Mouse (Mus musculus) forebrain, embryonic 16.5 days (tissue): ENCODE measurements at regions not wholly inside any gene's neighbourhood (a gene's known extent, or its start where the extent isn't known, plus 50 kb on each side); places are given as distances from the start of the nearest gene placed in this dataset.

Experiments
- ATAC-seq: fragments of 200-750 bp; cut with Nextera tagmentation; 2 replicates; pipeline ENCODE4 v1.8.0; 2017; ENCODE audit warnings: mild to moderate bottlenecking, moderate library complexity
- H3K27ac ChIP-seq: fragments of 300-500 bp; sonication (generic); 2 replicates; pipeline ENCODE4 v1.5.1; 2014; ENCODE audit warnings: low read length, control low read depth
- H3K27me3 ChIP-seq: fragments of 300-500 bp; sonication (generic); replicated peaks from 2 replicates; pipeline ENCODE4 v1.6.1; 2014; ENCODE audit warnings: low read length; ENCODE audit not compliant: control insufficient read depth, insufficient read depth
- H3K36me3 ChIP-seq: fragments of 300-500 bp; sonication (generic); 2 replicates; pipeline ENCODE4 v1.6.1; 2014; ENCODE audit not compliant: control insufficient read depth, insufficient read depth
- H3K4me1 ChIP-seq: fragments of 300-500 bp; sonication (generic); replicated peaks from 2 replicates; pipeline ENCODE4 v1.6.1; 2014; ENCODE audit warnings: low read length; ENCODE audit not compliant: control insufficient read depth, insufficient read depth
- H3K4me2 ChIP-seq: fragments of 300-500 bp; sonication (generic); 2 replicates; pipeline ENCODE4 v1.6.1; 2014; ENCODE audit warnings: mild to moderate bottlenecking, low read length, control low read depth
- H3K4me3 ChIP-seq: fragments of 300-500 bp; sonication (generic); replicated peaks from 2 replicates; pipeline ENCODE4 v1.5.1; 2014; ENCODE audit warnings: mild to moderate bottlenecking, low read length, control low read depth
- H3K9ac ChIP-seq: fragments of 300-500 bp; sonication (generic); replicated peaks from 2 replicates; pipeline ENCODE4 v1.6.1; 2014; ENCODE audit warnings: low read depth, low read length, control low read depth
- H3K9me3 ChIP-seq: fragments of 300-500 bp; sonication (generic); 2 replicates; pipeline ENCODE4 v1.6.1; 2016; ENCODE audit warnings: low read length; ENCODE audit not compliant: control insufficient read depth
- WGBS: fragments of 180-500 bp; shearing (Covaris S2); extraction: QIAGEN DNeasy Blood & Tissue Kit; methylation state at CpG from one replicate; pipeline ENCODE4 v1.1.7; 2014; 5-methylcytosine and 5-hydroxymethylcytosine counted together

DNA sequence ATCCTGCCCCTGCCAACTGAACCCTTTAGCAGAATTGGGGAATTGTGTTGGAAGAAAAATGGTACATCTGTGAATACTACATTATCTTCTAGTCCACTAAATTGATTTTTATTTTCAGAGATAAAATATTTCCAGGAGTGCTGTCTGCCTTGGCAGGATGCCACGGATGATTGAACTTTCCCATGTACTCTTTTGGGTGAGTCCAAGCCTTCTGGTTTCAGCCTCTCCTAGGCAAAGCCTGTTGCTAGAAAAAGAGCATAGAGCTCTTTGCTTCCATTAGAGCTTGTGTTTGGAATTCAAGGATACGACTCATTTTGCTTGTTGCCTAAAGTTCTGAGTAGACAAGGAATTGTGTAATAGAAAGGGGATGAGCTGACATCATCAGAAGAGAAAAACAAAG is 696.8 kb downstream of the Tmem114 start:
- Histone ChIP-seq H3K36me3 (no peaks in the 10 kb centered on the region), H3K4me2 (no peak overlapping the region), H3K4me3 (no peak overlapping the region), H3K27ac (no peak overlapping the region), H3K9me3 (no peaks in the 10 kb centered on the region), H3K4me1 (no peaks in the 10 kb centered on the region), H3K9ac (no peak overlapping the region), H3K27me3 (no peaks in the 10 kb centered on the region)
- ATAC-seq: no peak
- 74% methylated on average over 2 of the region's 2 CpGs for WGBS

GRCm38 (mm10) chr16:7725225-7725624 is 699.7 kb downstream of the Tmem114 start:
- Histone ChIP-seq H3K4me3 (no peak overlapping the region), H3K27ac (no peak overlapping the region), H3K27me3 (no peaks in the 10 kb centered on the region), H3K4me1 (no peaks in the 10 kb centered on the region), H3K36me3 (no peaks in the 10 kb centered on the region), H3K4me2 (no peak overlapping the region), H3K9me3 (no peaks in the 10 kb centered on the region), H3K9ac (no peak overlapping the region)
- no peak for ATAC-seq
- 88% methylated on average over 1 of the region's 1 CpGs for WGBS

DNA sequence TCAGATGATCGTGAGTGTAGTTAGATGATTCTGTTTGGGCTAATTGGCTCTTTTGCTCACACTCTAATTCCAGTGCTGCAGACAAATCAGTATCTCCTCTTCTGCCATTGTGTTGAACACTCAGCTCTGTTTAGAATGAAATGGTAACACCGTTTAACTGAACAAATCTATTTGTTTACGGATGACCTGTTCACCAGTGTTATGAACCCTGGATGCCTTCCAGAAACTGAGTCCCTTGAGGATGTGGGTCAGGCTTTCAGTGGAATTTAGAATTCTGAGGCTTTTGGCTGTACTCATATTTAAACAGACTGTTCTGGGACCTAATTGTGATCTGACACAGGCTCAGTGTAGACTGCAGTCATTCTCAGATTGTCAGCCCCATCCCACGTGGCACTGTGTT is 723.5 kb downstream of the Tmem114 start:
- ATAC-seq: no peak
- no peak overlapping the region for H3K4me2 ChIP-seq
- H3K9ac ChIP-seq: no peak overlapping the region
- H3K27me3 ChIP-seq: no peaks in the 10 kb centered on the region
- no peaks in the 10 kb centered on the region for H3K36me3 ChIP-seq
- no peak overlapping the region for H3K4me3 ChIP-seq
- H3K9me3 ChIP-seq: no peaks in the 10 kb centered on the region
- H3K4me1 ChIP-seq: 0 out of 2 replicates have a peak, but pooled peaks cover 2% of the 10 kb centered on the region
- WGBS: 30% methylated on average over 4 of the region's 4 CpGs
- no peak overlapping the region for H3K27ac ChIP-seq

GRCm38 (mm10) chr16:7685484-7685883 is 739.5 kb downstream of the Tmem114 start:
- Histone ChIP-seq H3K36me3 (no peaks in the 10 kb centered on the region), H3K4me2 (no peak overlapping the region), H3K4me1 (no peaks in the 10 kb centered on the region), H3K4me3 (no peak overlapping the region), H3K9ac (no peak overlapping the region), H3K27ac (no peak overlapping the region), H3K27me3 (no peaks in the 10 kb centered on the region), H3K9me3 (no peaks in the 10 kb centered on the region)
- no peak for ATAC-seq

DNA sequence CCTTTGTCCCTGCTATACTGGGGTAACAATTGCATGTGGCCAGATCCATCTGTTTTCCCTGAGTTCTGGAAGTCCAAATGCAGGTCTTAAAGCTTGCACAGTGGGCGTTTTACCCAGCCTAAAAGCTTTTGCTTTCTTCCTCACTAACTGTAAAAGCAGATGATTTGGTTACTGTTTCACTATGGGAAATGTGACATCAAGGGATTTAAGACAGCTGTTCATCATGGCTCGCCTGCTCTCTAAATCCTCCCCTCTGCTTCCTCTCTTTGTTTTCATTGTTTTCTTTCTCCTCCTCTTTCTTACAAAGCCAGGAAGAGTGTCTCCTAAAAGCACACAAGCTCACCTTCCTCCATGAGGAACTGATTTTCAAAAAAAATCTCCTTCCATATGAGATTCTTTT is 758.8 kb downstream of the Tmem114 start:
- H3K9me3 ChIP-seq: peaks cover 3% of the 10 kb centered on the region; the same call in 1 of the 2 replicates
- no peak overlapping the region for H3K4me3 ChIP-seq
- no peak overlapping the region for H3K4me2 ChIP-seq
- no peak overlapping the region for H3K9ac ChIP-seq
- 27% methylated on average over 2 of the region's 2 CpGs for WGBS
- H3K27me3 ChIP-seq: no peaks in the 10 kb centered on the region
- no peaks in the 10 kb centered on the region for H3K36me3 ChIP-seq
- no peaks in the 10 kb centered on the region for H3K4me1 ChIP-seq
- ATAC-seq: no peak
- no peak overlapping the region for H3K27ac ChIP-seq

- no peak for ATAC-seq
- WGBS: 33% methylated on average over 9 of the region's 9 CpGs
- Histone ChIP-seq H3K36me3 (no peaks in the 10 kb centered on the region), H3K4me3 (no peak overlapping the region), H3K27ac (no peak overlapping the region), H3K9ac (no peak overlapping the region), H3K4me2 (no peak overlapping the region), H3K9me3 (no peaks in the 10 kb centered on the region), H3K27me3 (no peaks in the 10 kb centered on the region), H3K4me1 (no peaks in the 10 kb centered on the region)
Observed at GRCm38 (mm10) chr16:7658133-7658532, 766.8 kb downstream of the Tmem114 start.

GRCm38 (mm10) chr16:7654451-7654850 is 770.5 kb downstream of the Tmem114 start:
- Histone ChIP-seq H3K9ac (no peak overlapping the region), H3K27ac (no peak overlapping the region), H3K9me3 (no peaks in the 10 kb centered on the region), H3K27me3 (no peaks in the 10 kb centered on the region), H3K4me2 (no peak overlapping the region), H3K4me3 (no peak overlapping the region), H3K36me3 (no peaks in the 10 kb centered on the region), H3K4me1 (peaks cover 6% of the 10 kb centered on the region)
- WGBS: 90% methylated on average over 6 of the region's 6 CpGs
- ATAC-seq: no peak

- no peak overlapping the region for H3K9ac ChIP-seq
- WGBS: 8% methylated on average over 1 of the region's 1 CpGs
- no peak overlapping the region for H3K4me2 ChIP-seq
- no peaks in the 10 kb centered on the region for H3K36me3 ChIP-seq
- H3K4me1 ChIP-seq: peaks cover 10% of the 10 kb centered on the region
- no peak overlapping the region for H3K27ac ChIP-seq
- no peak overlapping the region for H3K4me3 ChIP-seq
- peak; percentile 76 for ATAC-seq
- H3K9me3 ChIP-seq: no peaks in the 10 kb centered on the region
- no peaks in the 10 kb centered on the region for H3K27me3 ChIP-seq
Observed at GRCm38 (mm10) chr16:7649771-7650170, 775.2 kb downstream of the Tmem114 start.

- H3K27me3 ChIP-seq: no peaks in the 10 kb centered on the region
- H3K27ac ChIP-seq: no peak overlapping the region
- H3K9me3 ChIP-seq: no peaks in the 10 kb centered on the region
- no peaks in the 10 kb centered on the region for H3K36me3 ChIP-seq
- H3K4me3 ChIP-seq: no peak overlapping the region
- no peak overlapping the region for H3K4me2 ChIP-seq
- no peak overlapping the region for H3K9ac ChIP-seq
- peaks cover 10% of the 10 kb centered on the region for H3K4me1 ChIP-seq
- 0 out of 2 replicates have a peak, but pooled peaks have one; percentile 31 for ATAC-seq
Observed at GRCm38 (mm10) chr16:7647275-7647926, 777.5 kb downstream of the Tmem114 start.

GRCm38 (mm10) chr16:7644363-7644762 is 780.6 kb downstream of the Tmem114 start:
- ATAC-seq: no peak
- Histone ChIP-seq H3K9ac (no peak overlapping the region), H3K4me2 (no peak overlapping the region), H3K27ac (no peak overlapping the region), H3K9me3 (no peaks in the 10 kb centered on the region), H3K27me3 (no peaks in the 10 kb centered on the region), H3K4me1 (peaks cover 6% of the 10 kb centered on the region), H3K36me3 (no peaks in the 10 kb centered on the region), H3K4me3 (no peak overlapping the region)
